Mouse (Mus musculus): ENCODE results near the gene Arl6.

Gene Arl6

GRCm38 (mm10) chr16:59639102-59639691, at the start of gene Arl6:
TSS of gene Arl6 (minus strand) at chr16:59639391.
- DNase-seq (ENCODE audit: low read depth, low spot score): peak; percentile 89

- DNase-seq (ENCODE audit: low read depth, low spot score): no peak
Measured at GRCm38 (mm10) chr16:59685135-59685534, 45.9 kb upstream of the Arl6 start.

- peak; percentile 58 for DNase-seq (ENCODE audit: low read depth, low spot score)
Measured at GRCm38 (mm10) chr16:59683434-59683833, 44.2 kb upstream of the Arl6 start.

- no peak for DNase-seq (ENCODE audit: low read depth, low spot score)
Measured at GRCm38 (mm10) chr16:59682216-59682891, 43.2 kb upstream of the Arl6 start.

GRCm38 (mm10) chr16:59666938-59667337, 27.7 kb upstream of the Arl6 start:
- DNase-seq (ENCODE audit: low read depth, low spot score): peak; percentile 23

GRCm38 (mm10) chr16:59643766-59644165, 4.6 kb upstream of the Arl6 start:
- peak; percentile 76 for DNase-seq (ENCODE audit: low read depth, low spot score)

- no peak for DNase-seq (ENCODE audit: low read depth, low spot score)
Measured at GRCm38 (mm10) chr16:59639985-59640384, 794 bp upstream of the Arl6 start.

GRCm38 (mm10) chr16:59634598-59634997, 4.6 kb downstream of the Arl6 start:
- no peak for DNase-seq (ENCODE audit: low read depth, low spot score)

GRCm38 (mm10) chr16:59621554-59621953, 17.6 kb downstream of the Arl6 start:
- no peak for DNase-seq (ENCODE audit: low read depth, low spot score)

- DNase-seq (ENCODE audit: low read depth, low spot score): peak; percentile 41
Measured at GRCm38 (mm10) chr16:59617167-59617566, 22.0 kb downstream of the Arl6 start.

- no peak for DNase-seq (ENCODE audit: low read depth, low spot score)
Measured at GRCm38 (mm10) chr16:59615675-59616074, 23.5 kb downstream of the Arl6 start.

GRCm38 (mm10) chr16:59610750-59611149, 28.4 kb downstream of the Arl6 start:
- no peak for DNase-seq (ENCODE audit: low read depth, low spot score)

- DNase-seq (ENCODE audit: low read depth, low spot score): no peak
Measured at GRCm38 (mm10) chr16:59604078-59604781, 35.0 kb downstream of the Arl6 start.

- DNase-seq (ENCODE audit: low read depth, low spot score): peak; percentile 61
Measured at GRCm38 (mm10) chr16:59600311-59601251, 38.6 kb downstream of the Arl6 start, which contains the start of gene Crybg3. TSS of gene Crybg3 (minus strand) at chr16:59600979.

- no peak for DNase-seq (ENCODE audit: low read depth, low spot score)
Measured at GRCm38 (mm10) chr16:59599411-59600265, 39.6 kb downstream of the Arl6 start.

GRCm38 (mm10) chr16:59598997-59599396, 40.2 kb downstream of the Arl6 start:
- DNase-seq (ENCODE audit: low read depth, low spot score): no peak

GRCm38 (mm10) chr16:59597256-59597655, 41.9 kb downstream of the Arl6 start:
- no peak for DNase-seq (ENCODE audit: low read depth, low spot score)

- DNase-seq (ENCODE audit: low read depth, low spot score): no peak
Measured at GRCm38 (mm10) chr16:59594714-59595113, 44.5 kb downstream of the Arl6 start.

- DNase-seq (ENCODE audit: low read depth, low spot score): no peak
Measured at GRCm38 (mm10) chr16:59590790-59591189, 48.4 kb downstream of the Arl6 start.

- DNase-seq (ENCODE audit: low read depth, low spot score): no peak
Measured at GRCm38 (mm10) chr16:59588351-59589025, 50.7 kb downstream of the Arl6 start.
